Mouse (Mus musculus): ENCODE results near the gene Paqr3.

GRCm38 (mm10) chr5:97083701-97084100 lies 27.7 kb downstream of the Paqr3 start:
- TF ChIP-seq CTCF (IDR thresholded peaks at IDR 0.05): no peak
- no peak for TF ChIP-seq POLR2A (IDR thresholded peaks at IDR 0.05; ENCODE audit: insufficient read depth, low read depth, low read length)
